Mouse (Mus musculus): ENCODE data around the gene Agpat4.

DNA sequence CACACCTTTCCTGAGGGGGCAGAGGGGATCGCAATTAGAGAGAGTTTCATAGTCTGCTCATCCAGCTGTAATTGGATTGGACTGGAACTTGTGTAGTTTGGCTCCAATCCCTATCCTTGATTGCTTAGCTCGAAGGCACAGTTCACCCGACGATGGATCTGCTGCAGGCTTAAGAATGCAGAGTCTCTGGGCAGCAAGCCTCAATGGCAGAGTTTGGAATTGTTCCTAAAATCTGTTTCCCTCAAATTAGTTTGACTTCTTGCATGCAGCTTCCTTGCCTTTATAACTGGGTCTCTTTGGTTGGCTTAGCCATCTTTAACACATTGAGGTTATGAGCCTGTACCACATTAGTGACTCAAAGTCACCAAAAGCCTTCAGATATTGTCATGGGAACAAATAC lies 81.4 kb downstream of the Agpat4 start:
- TF ChIP-seq CTCF (conservative IDR thresholded peaks at IDR 0.05; ENCODE audit: low read length): no peak
- no peak for TF ChIP-seq POU5F1 (IDR thresholded peaks at IDR 0.05; ENCODE audit: borderline replicate concordance, low read length)
- no peak for TF ChIP-seq NANOG (IDR thresholded peaks at IDR 0.05; ENCODE audit: borderline replicate concordance, low read length)
